Mouse (Mus musculus) bone marrow macrophage, adult 2 months (primary cell): ENCODE data around the gene Hist1h2aa.

Experiments
- CTCF ChIP-seq: IDR thresholded peaks from 2 replicates; pipeline ENCODE4 v1.5.1; 2012; ENCODE audit warnings: low read depth, mild to moderate bottlenecking, low read length, moderate library complexity
- POLR2A ChIP-seq: IDR thresholded peaks from 2 replicates; pipeline ENCODE4 v1.6.1; 2012; ENCODE audit warnings: mild to moderate bottlenecking, low read depth, low read length, borderline replicate concordance

DNA sequence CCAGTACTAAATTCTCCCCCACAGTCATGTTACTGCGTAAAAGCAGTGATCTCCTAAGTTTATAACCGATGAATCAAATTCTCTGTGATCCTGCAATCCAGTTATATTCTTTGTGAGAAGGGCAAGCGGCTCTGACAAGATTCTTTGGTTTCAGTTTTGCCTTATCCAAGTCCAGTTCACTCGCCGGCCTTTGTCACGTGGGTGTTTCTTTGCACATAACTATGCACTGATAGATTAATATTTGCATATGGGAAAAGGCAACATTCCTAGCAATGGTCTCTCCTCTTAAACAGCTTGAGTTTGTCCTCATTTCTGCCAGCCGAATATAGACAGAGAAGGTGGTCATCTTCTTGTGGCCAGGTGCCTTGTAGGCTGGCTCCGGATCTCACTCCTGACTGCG lies 3.8 kb upstream of the Hist1h2aa start:
- TF ChIP-seq CTCF (no peak), POLR2A (no peak)
